Mouse (Mus musculus): Measurements from ENCODE around the gene Gldn.

DNA sequence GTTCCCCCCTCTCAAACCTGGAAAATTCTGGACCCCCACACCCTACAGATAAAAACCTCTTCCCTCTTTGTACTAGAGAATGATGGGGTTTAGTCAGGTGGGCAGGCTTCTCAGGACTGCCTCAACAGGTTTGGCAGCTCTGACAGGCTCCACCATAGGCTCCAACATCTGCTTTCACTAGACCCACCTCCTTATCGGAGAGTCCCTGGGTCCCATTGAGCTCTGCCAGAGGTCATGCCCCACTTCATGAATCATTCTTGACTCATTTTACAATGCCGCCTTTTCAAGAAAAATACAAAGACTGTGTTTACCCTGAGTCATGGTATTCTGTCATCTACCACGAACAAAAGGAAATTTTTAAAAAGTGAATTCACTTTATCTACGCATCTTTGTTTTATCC lies 21.5 kb upstream of the Gldn start:
- TF ChIP-seq CTCF (IDR thresholded peaks at IDR 0.05; ENCODE audit: control insufficient read depth, insufficient read depth, insufficient read length) (no peak), FOSL1 (IDR thresholded peaks at IDR 0.05; ENCODE audit: insufficient read depth, low read length, poor library complexity, severe bottlenecking) (peak; percentile 49), CEBPB (IDR thresholded peaks at IDR 0.05; ENCODE audit: low read depth) (no peak), MYOD1 (IDR thresholded peaks at IDR 0.05; ENCODE audit: control insufficient read depth, insufficient read length, low read depth) (no peak), MAX (IDR thresholded peaks at IDR 0.05) (peak; percentile 30)
